Mouse (Mus musculus) spleen, adult 2 months (tissue): Measurements from ENCODE around the gene Rab3gap2.

Source experiments
- CTCF ChIP-seq: fragments of 200-500 bp; IDR thresholded peaks from 2 replicates; pipeline ENCODE4 v1.5.1; 2011; ENCODE audit warnings: mild to moderate bottlenecking, inconsistent platforms; ENCODE audit not compliant: insufficient read depth, insufficient read length, insufficient replicate concordance; ENCODE audit errors: extremely low read depth
- POLR2A ChIP-seq: fragments of 200-500 bp; IDR thresholded peaks from 2 replicates; pipeline ENCODE4 v1.6.1; 2011; ENCODE audit warnings: low read depth, low read length, inconsistent platforms

- TF ChIP-seq POLR2A (no peak), CTCF (no peak)
These were observed 41.5 kb downstream of the Rab3gap2 start for GRCm38 (mm10) chr1:185245456-185245855.
